Mouse (Mus musculus): ENCODE measurements around the gene Ints12.

The Ints12 gene

DNA sequence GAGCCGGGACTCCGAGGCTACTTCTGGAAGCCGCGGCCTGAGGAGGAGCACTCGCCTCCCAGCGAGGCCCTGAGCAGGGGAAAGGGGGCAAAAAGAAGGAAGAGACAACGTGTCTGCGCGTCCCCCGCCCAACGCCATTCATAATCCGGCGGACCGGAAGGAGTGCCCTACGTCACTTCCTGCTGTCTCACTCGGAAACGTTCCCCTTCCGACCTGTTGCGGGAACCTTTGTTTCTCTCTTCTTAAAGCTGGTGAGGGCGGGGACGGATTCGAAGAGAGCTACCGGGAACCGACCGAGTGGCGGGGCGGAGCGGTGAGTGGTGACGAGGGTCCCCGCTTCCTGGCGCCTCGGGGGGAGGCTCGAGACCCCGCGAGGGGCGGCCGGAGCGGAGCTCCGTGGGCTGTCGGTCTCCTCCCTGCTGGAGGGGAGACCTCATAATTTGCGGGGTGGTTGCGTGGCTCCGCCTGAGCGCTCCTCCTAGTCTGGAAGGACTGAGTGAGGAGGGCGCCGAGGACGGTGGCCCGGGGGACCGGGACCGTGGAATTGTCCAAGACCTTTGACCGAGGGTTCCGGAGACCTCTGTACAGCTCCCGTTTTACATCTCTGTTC is at the start of gene Ints12, which contains the start of gene Gstcd:
TSS of gene Ints12 (plus strand) at position 177 of the 610 bp plus-strand sequence.
TSS of gene Gstcd (minus strand) at position 370 of the 610 bp plus-strand sequence.
- in situ Hi-C loops (cut with MboI, MseI) = loop anchor here (25.0 kb wide), 1 partner anchor 446 kb away; the partner anchor contains the start of gene Tet2

DNA sequence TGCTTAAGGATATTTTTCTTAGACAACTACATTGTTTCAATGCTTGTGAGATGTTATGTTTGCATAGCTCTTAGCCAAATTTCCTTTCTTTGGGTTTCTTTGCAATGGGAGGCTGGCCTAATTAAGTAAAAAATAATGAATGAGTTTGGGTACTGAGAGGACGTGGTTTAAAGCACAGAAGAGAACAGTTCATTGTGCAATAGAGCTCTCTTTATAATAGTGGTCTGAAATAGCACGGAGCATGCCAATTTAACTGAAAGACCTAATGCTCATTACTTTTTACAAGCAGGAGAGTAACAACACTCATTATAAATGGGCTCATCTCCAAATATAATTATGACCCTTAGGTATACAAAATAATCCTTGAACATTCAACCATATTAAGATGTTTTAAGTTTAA is 39.6 kb upstream of the Ints12 start:
- in situ Hi-C loops (cut with MboI, MseI) = no loop called here

- in situ Hi-C loops (cut with MboI, MseI) = loop anchor here (5.0 to 25.0 kb wide), 2 partner anchors 462 to 547 kb away; partner anchors contain the start of gene Tet2
These were observed 16.1 kb upstream of the Ints12 start for GRCm38 (mm10) chr3:133075560-133075959.

GRCm38 (mm10) chr3:133082736-133083135 is 8.9 kb upstream of the Ints12 start:
- in situ Hi-C loops (cut with MboI, MseI) = loop anchor here (25.0 kb wide), 1 partner anchor 455 kb away; the partner anchor contains the start of gene Tet2

GRCm38 (mm10) chr3:133085858-133086257 is 5.8 kb upstream of the Ints12 start:
- in situ Hi-C loops (cut with MboI, MseI) = loop anchor here (25.0 kb wide), 1 partner anchor 451 kb away; the partner anchor contains the start of gene Tet2

GRCm38 (mm10) chr3:133090247-133091120 is 1.2 kb upstream of the Ints12 start:
- in situ Hi-C loops (cut with MboI, MseI) = loop anchor here (25.0 kb wide), 1 partner anchor 447 kb away; the partner anchor contains the start of gene Tet2

- in situ Hi-C loops (cut with MboI, MseI) = loop anchor here (25.0 kb wide), 1 partner anchor 446 kb away; the partner anchor contains the start of gene Tet2
These were observed 448 bp upstream of the Ints12 start for GRCm38 (mm10) chr3:133091121-133091663.

- in situ Hi-C loops (cut with MboI, MseI) = loop anchor here (25.0 kb wide), 1 partner anchor 445 kb away; the partner anchor contains the start of gene Tet2
These were observed 724 bp downstream of the Ints12 start for GRCm38 (mm10) chr3:133092274-133092853.

DNA sequence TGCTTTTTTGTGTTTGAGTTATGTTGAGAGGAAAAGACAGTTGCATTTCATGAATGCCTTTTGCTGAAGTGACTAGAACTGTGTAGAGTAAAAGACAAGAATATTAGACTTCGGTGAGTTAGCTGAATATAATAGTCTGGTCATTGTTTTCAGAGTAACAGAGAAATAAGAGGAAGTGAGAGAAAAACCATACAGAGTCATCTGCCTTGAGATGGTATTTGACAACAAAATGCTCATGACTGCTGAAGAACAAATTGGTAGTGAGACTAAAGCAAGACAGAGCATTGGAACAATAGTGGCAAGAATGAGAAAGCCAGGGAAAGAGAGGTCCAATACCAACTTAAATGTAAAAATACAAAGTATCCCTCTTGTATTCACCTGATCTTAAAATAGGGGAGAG is 1.3 kb downstream of the Ints12 start:
- in situ Hi-C loops (cut with MboI, MseI) = loop anchor here (25.0 kb wide), 1 partner anchor 444 kb away; the partner anchor contains the start of gene Tet2

DNA sequence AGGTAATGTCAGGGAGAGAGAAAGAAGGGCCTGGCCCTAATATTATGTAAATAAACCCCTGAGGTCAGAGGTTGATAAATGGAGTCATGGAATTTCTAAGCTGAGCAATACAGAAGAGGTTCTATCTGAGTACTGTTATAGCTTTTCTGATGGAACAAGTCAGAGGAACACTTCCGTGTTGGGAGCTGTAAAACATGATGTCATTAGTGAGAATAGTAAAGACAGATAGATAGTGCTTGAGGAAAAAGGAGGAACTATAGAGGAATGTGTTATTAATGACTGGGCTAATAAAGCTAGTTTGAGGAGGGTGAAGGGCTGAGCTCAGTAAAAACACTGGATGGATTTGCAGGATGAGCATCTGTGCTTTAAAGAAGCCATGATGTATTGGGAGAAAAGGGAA is 2.7 kb downstream of the Ints12 start:
- in situ Hi-C loops (cut with MboI, MseI) = loop anchor here (25.0 kb wide), 1 partner anchor 443 kb away; the partner anchor contains the start of gene Tet2

DNA sequence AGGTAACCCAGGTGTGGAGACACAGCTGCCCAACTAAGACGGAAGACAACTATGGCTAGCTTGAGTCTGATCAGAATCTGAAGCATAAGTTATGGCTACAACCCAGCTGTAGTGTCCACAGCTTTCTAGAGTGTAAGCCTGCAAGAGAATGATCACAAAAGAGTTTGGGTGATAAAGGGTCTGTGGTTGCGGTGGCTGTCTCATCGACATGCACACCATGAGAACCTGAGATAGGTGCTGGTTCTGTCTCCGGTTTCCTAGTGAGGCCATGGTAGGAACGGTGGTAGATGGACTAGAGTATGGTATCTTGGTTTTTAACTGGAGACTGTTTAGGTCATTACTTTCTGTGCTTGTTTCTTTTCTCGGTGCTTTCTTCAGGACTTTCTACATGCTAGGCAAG is 6.3 kb downstream of the Ints12 start:
- in situ Hi-C loops (cut with MboI, MseI) = loop anchor here (25.0 kb wide), 1 partner anchor 439 kb away; the partner anchor contains the start of gene Tet2

DNA sequence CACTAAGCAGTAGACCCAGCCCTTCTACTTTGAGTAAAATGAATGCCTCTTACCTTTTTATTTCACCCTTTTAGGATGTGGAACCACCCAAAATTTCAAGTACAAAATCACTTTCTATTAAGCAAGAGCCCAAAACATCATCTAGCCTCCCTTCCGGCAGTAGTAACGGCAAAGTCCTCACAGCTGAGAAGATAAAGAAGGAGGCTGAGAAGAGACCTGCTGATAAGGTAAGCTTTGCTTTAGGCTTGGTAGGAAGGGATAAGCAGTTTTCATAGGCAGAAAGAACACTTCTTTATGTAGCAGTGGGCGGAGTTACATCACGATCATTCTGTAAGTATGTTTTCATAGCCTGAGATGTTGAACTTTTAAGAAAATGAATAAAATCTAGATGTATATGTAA is 6.7 kb downstream of the Ints12 start:
- in situ Hi-C loops (cut with MboI, MseI) = loop anchor here (25.0 kb wide), 1 partner anchor 439 kb away; the partner anchor contains the start of gene Tet2

- in situ Hi-C loops (cut with MboI, MseI) = loop anchor here (25.0 kb wide), 1 partner anchor 438 kb away; the partner anchor contains the start of gene Tet2
These were observed 7.3 kb downstream of the Ints12 start for GRCm38 (mm10) chr3:133098909-133099308.

GRCm38 (mm10) chr3:133103768-133104167 is 12.1 kb downstream of the Ints12 start:
- in situ Hi-C loops (cut with MboI, MseI) = no loop called here

GRCm38 (mm10) chr3:133104436-133104835 is 12.8 kb downstream of the Ints12 start:
- in situ Hi-C loops (cut with MboI, MseI) = no loop called here

- in situ Hi-C loops (cut with MboI, MseI) = no loop called here
These were observed 17.1 kb downstream of the Ints12 start for GRCm38 (mm10) chr3:133108731-133109130.

GRCm38 (mm10) chr3:133109844-133110243 is 18.2 kb downstream of the Ints12 start:
- in situ Hi-C loops (cut with MboI, MseI) = no loop called here

- in situ Hi-C loops (cut with MboI, MseI) = no loop called here
These were observed 20.1 kb downstream of the Ints12 start for GRCm38 (mm10) chr3:133111741-133112140.

DNA sequence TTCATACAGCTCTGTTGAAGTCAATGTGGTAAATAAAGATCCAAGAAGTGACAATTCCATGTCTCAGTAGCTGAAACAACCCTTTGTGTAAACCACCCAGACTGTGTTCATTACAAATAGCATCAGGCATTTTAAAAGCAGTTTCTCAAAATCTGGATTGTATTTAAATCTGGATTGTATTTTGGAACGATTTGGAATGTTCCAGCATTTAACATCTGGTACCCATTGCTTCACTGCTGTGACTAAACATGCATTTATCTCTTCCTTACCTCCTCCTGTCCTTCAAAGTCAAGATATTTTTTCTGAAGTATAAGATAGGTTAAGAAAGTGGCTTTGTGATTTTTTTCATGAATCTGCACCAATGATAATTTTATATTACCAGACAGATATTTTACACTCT is 21.6 kb downstream of the Ints12 start:
- in situ Hi-C loops (cut with MboI, MseI) = no loop called here

DNA sequence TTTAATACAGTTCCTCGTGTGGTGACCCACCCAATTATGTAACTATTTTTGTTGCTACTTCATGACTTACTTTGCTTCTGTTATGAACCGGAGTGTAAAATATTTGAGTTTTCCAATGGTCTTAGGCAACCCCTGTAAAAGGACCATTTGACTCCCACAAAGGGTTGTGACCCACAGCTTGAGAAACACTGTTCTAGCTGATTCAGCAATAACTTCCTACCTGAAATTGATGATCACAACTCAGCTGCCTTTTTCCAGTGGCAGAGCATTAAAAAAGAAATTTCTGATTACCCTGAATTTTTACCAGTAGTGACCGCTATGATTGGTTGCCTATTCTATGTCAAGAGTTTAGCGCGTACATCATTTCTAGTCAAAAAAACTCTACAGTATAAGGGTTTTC is 39.7 kb downstream of the Ints12 start:
- in situ Hi-C loops (cut with MboI, MseI) = loop anchor here (5.0 kb wide), 1 partner anchor 106 kb away; no protein-coding TSS in a partner anchor

DNA sequence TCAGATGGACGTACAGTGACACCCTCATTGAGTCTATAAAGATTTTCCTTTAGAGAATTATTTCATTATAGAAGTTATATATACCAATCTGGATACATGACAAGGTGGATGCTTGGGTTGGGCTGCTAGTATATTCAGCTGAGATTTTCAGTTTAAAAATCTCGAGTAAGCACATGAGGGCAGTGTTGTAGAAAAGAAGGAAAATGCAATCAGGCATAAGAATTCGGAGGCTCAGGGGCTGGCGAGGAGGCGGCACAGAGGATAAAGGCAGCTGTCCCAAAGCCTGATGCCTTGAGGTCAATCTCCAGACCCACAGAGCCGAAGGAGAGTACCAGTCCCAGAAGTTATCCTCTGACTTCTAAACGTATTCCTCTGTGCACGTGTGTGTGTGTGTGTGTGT is 41.0 kb downstream of the Ints12 start:
- in situ Hi-C loops (cut with MboI, MseI) = loop anchor here (5.0 kb wide), 1 partner anchor 105 kb away; no protein-coding TSS in a partner anchor

Data from regulatory T cell (primary cell).